Mouse (Mus musculus): ENCODE results near the gene Ptk7. TPM values are rescaled to one million over a fixed set of nuclear protein-coding genes. Genes with fewer than 3 reads are reported as not detected.

The Ptk7 gene
- 40.8 and 43.3 TPM in 2 replicates for polyA plus RNA-seq (2014; fragmentation: Nextera tagmentation; extraction: Ambion mirVana)

- H3K9ac ChIP-seq (ENCODE audit: low read length) = peak within 1 kb of the TSS; percentile 94
- under 1% methylated on average over 82 of the region's 90 CpGs for WGBS
- peak within 1 kb of the TSS; percentile 91 for H3K4me3 ChIP-seq (ENCODE audit: low read depth, low read length)
- H3K27me3 ChIP-seq (ENCODE audit: control insufficient read depth, insufficient read depth, low read length) = no peaks in the 10 kb centered on the region
- H3K9me3 ChIP-seq (ENCODE audit: control insufficient read depth, low read length) = no peaks in the 10 kb centered on the region
- DNase-seq (ENCODE audit: low spot score) (peak; percentile 98), ATAC-seq (replicated peaks; ENCODE audit: low FRiP score) (peak; percentile 84)
- H3K4me2 ChIP-seq (ENCODE audit: low read depth, low read length, severe bottlenecking) = peak within 1 kb of the TSS; percentile 75
- H3K27ac ChIP-seq (ENCODE audit: low read depth, low read length) = peak within 1 kb of the TSS; percentile 72
- H3K4me1 ChIP-seq (replicated peaks; ENCODE audit: control insufficient read depth, insufficient read depth, low read length) = peaks cover 17% of the 10 kb centered on the region
- no peaks in the 10 kb centered on the region for H3K36me3 ChIP-seq (ENCODE audit: control insufficient read depth, insufficient read depth, low read length)
Observed at GRCm38 (mm10) chr17:46628791-46629684, at the start of gene Ptk7. Gene Ptk7 (minus strand): TSS chr17:46629504.

- Histone ChIP-seq H3K9ac (ENCODE audit: low read length) (peak overlapping the region; percentile 64), H3K27ac (ENCODE audit: low read depth, low read length) (no peak overlapping the region), H3K4me1 (replicated peaks; ENCODE audit: control insufficient read depth, insufficient read depth, low read length) (peaks cover 13% of the 10 kb centered on the region), H3K36me3 (ENCODE audit: control insufficient read depth, insufficient read depth, low read length) (peaks cover 8% of the 10 kb centered on the region), H3K9me3 (ENCODE audit: control insufficient read depth, low read length) (no peaks in the 10 kb centered on the region), H3K27me3 (ENCODE audit: control insufficient read depth, insufficient read depth, low read length) (no peaks in the 10 kb centered on the region), H3K4me2 (ENCODE audit: low read depth, low read length, severe bottlenecking) (peak overlapping the region; percentile 60), H3K4me3 (ENCODE audit: low read depth, low read length) (no peak overlapping the region)
- DNase-seq (ENCODE audit: low spot score) = no peak
- no peak for ATAC-seq (replicated peaks; ENCODE audit: low FRiP score)
- 69% methylated on average over 9 of the region's 9 CpGs for whole genome bisulfite sequencing
Observed at GRCm38 (mm10) chr17:46678911-46679310, 49.6 kb upstream of the Ptk7 start.

GRCm38 (mm10) chr17:46678416-46678815 lies 49.1 kb upstream of the Ptk7 start, which contains the start of gene Mea1:
Gene Mea1 (plus strand): TSS chr17:46678793.
- Histone ChIP-seq H3K9ac (ENCODE audit: low read length) (peak within 1 kb of the TSS; percentile 64), H3K4me2 (ENCODE audit: low read depth, low read length, severe bottlenecking) (peak within 1 kb of the TSS; percentile 60), H3K4me1 (replicated peaks; ENCODE audit: control insufficient read depth, insufficient read depth, low read length) (peaks cover 13% of the 10 kb centered on the region), H3K36me3 (ENCODE audit: control insufficient read depth, insufficient read depth, low read length) (peaks cover 3% of the 10 kb centered on the region), H3K4me3 (ENCODE audit: low read depth, low read length) (peak within 1 kb of the TSS; percentile 84), H3K27me3 (ENCODE audit: control insufficient read depth, insufficient read depth, low read length) (no peaks in the 10 kb centered on the region), H3K9me3 (ENCODE audit: control insufficient read depth, low read length) (no peaks in the 10 kb centered on the region), H3K27ac (ENCODE audit: low read depth, low read length) (no peak within 1 kb of the TSS)
- WGBS = 90% methylated on average over 8 of the region's 9 CpGs
- ATAC-seq (replicated peaks; ENCODE audit: low FRiP score) (no peak), DNase-seq (ENCODE audit: low spot score) (no peak)

GRCm38 (mm10) chr17:46674530-46675283 lies 45.4 kb upstream of the Ptk7 start:
- 21% methylated on average over 15 of the region's 15 CpGs for WGBS
- H3K27me3 ChIP-seq (ENCODE audit: control insufficient read depth, insufficient read depth, low read length) = no peaks in the 10 kb centered on the region
- no peak for DNase-seq (ENCODE audit: low spot score)
- peak overlapping the region; percentile 78 for H3K9ac ChIP-seq (ENCODE audit: low read length)
- H3K4me1 ChIP-seq (replicated peaks; ENCODE audit: control insufficient read depth, insufficient read depth, low read length) = peaks cover 8% of the 10 kb centered on the region
- peaks cover 6% of the 10 kb centered on the region for H3K36me3 ChIP-seq (ENCODE audit: control insufficient read depth, insufficient read depth, low read length)
- peak overlapping the region; percentile 80 for H3K4me3 ChIP-seq (ENCODE audit: low read depth, low read length)
- ATAC-seq (replicated peaks; ENCODE audit: low FRiP score) = peak; percentile 34
- H3K4me2 ChIP-seq (ENCODE audit: low read depth, low read length, severe bottlenecking) = peak overlapping the region; percentile 73
- H3K9me3 ChIP-seq (ENCODE audit: control insufficient read depth, low read length) = no peaks in the 10 kb centered on the region
- peak overlapping the region; percentile 57 for H3K27ac ChIP-seq (ENCODE audit: low read depth, low read length)

- peak; percentile 89 for ATAC-seq (replicated peaks; ENCODE audit: low FRiP score)
- no peaks in the 10 kb centered on the region for H3K27me3 ChIP-seq (ENCODE audit: control insufficient read depth, insufficient read depth, low read length)
- no peaks in the 10 kb centered on the region for H3K9me3 ChIP-seq (ENCODE audit: control insufficient read depth, low read length)
- peak within 1 kb of the TSS; percentile 73 for H3K4me2 ChIP-seq (ENCODE audit: low read depth, low read length, severe bottlenecking)
- peak within 1 kb of the TSS; percentile 78 for H3K9ac ChIP-seq (ENCODE audit: low read length)
- H3K36me3 ChIP-seq (ENCODE audit: control insufficient read depth, insufficient read depth, low read length) = peaks cover 13% of the 10 kb centered on the region
- WGBS = 1% methylated on average over 43 of the region's 43 CpGs
- peak within 1 kb of the TSS; percentile 57 for H3K27ac ChIP-seq (ENCODE audit: low read depth, low read length)
- H3K4me3 ChIP-seq (ENCODE audit: low read depth, low read length) = peak within 1 kb of the TSS; percentile 80
- peak; percentile 93 for DNase-seq (ENCODE audit: low spot score)
- peaks cover 6% of the 10 kb centered on the region for H3K4me1 ChIP-seq (replicated peaks; ENCODE audit: control insufficient read depth, insufficient read depth, low read length)
Observed at GRCm38 (mm10) chr17:46673850-46674529, 44.7 kb upstream of the Ptk7 start, which contains the start of gene Rrp36. Gene Rrp36 (minus strand): TSS chr17:46674352.

- H3K9ac ChIP-seq (ENCODE audit: low read length) = no peak overlapping the region
- H3K4me2 ChIP-seq (ENCODE audit: low read depth, low read length, severe bottlenecking) = no peak overlapping the region
- H3K36me3 ChIP-seq (ENCODE audit: control insufficient read depth, insufficient read depth, low read length) = peaks cover 12% of the 10 kb centered on the region
- no peaks in the 10 kb centered on the region for H3K27me3 ChIP-seq (ENCODE audit: control insufficient read depth, insufficient read depth, low read length)
- no peak overlapping the region for H3K27ac ChIP-seq (ENCODE audit: low read depth, low read length)
- H3K4me3 ChIP-seq (ENCODE audit: low read depth, low read length) = no peak overlapping the region
- no peaks in the 10 kb centered on the region for H3K9me3 ChIP-seq (ENCODE audit: control insufficient read depth, low read length)
- ATAC-seq (replicated peaks; ENCODE audit: low FRiP score) (no peak), DNase-seq (ENCODE audit: low spot score) (no peak)
- peaks cover 6% of the 10 kb centered on the region for H3K4me1 ChIP-seq (replicated peaks; ENCODE audit: control insufficient read depth, insufficient read depth, low read length)
- 96% methylated on average over 10 of the region's 10 CpGs for WGBS
Observed at GRCm38 (mm10) chr17:46669911-46670310, 40.6 kb upstream of the Ptk7 start.

GRCm38 (mm10) chr17:46667712-46668111 lies 38.4 kb upstream of the Ptk7 start:
- ATAC-seq (replicated peaks; ENCODE audit: low FRiP score) (no peak), DNase-seq (ENCODE audit: low spot score) (no peak)
- peaks cover 18% of the 10 kb centered on the region for H3K36me3 ChIP-seq (ENCODE audit: control insufficient read depth, insufficient read depth, low read length)
- no peak overlapping the region for H3K4me3 ChIP-seq (ENCODE audit: low read depth, low read length)
- no peak overlapping the region for H3K27ac ChIP-seq (ENCODE audit: low read depth, low read length)
- 95% methylated on average over 16 of the region's 16 CpGs for WGBS
- H3K4me1 ChIP-seq (replicated peaks; ENCODE audit: control insufficient read depth, insufficient read depth, low read length) = no peaks in the 10 kb centered on the region
- no peaks in the 10 kb centered on the region for H3K9me3 ChIP-seq (ENCODE audit: control insufficient read depth, low read length)
- H3K9ac ChIP-seq (ENCODE audit: low read length) = no peak overlapping the region
- no peak overlapping the region for H3K4me2 ChIP-seq (ENCODE audit: low read depth, low read length, severe bottlenecking)
- H3K27me3 ChIP-seq (ENCODE audit: control insufficient read depth, insufficient read depth, low read length) = no peaks in the 10 kb centered on the region

GRCm38 (mm10) chr17:46662730-46663129 lies 33.4 kb upstream of the Ptk7 start:
- H3K36me3 ChIP-seq (ENCODE audit: control insufficient read depth, insufficient read depth, low read length) = peaks cover 25% of the 10 kb centered on the region
- H3K27me3 ChIP-seq (ENCODE audit: control insufficient read depth, insufficient read depth, low read length) = no peaks in the 10 kb centered on the region
- WGBS = 97% methylated on average over 5 of the region's 5 CpGs
- H3K4me1 ChIP-seq (replicated peaks; ENCODE audit: control insufficient read depth, insufficient read depth, low read length) = no peaks in the 10 kb centered on the region
- H3K9ac ChIP-seq (ENCODE audit: low read length) = no peak overlapping the region
- no peak overlapping the region for H3K4me2 ChIP-seq (ENCODE audit: low read depth, low read length, severe bottlenecking)
- no peak overlapping the region for H3K27ac ChIP-seq (ENCODE audit: low read depth, low read length)
- ATAC-seq (replicated peaks; ENCODE audit: low FRiP score) = no peak
- DNase-seq (ENCODE audit: low spot score) = no peak
- H3K4me3 ChIP-seq (ENCODE audit: low read depth, low read length) = no peak overlapping the region
- no peaks in the 10 kb centered on the region for H3K9me3 ChIP-seq (ENCODE audit: control insufficient read depth, low read length)
